In the genomic region with DNA sequence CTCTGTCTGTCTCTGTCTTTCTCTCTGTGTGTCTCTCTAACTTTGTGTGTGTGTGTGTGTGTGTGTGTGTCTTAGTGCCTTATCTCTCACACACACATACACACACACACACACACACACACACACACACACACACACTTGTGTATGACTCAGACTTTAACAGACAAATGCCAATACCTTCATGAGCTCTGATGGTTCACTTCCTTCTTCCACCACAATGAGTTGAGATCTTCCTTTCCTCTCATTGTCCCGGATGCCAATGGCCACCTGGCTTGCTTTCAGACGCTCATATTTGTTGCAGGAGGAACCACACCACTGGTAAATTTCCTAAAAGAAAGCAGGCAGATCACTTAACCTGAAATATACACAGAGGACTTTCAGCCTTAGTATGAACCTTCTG, we compare ENCODE assay signal across 25 mouse cellular contexts. TPM values are rescaled to one million over a fixed set of nuclear protein-coding genes. Genes with fewer than 3 reads are reported as not detected.
DNase-seq lines count a peak whose midpoint lies in the region; ATAC-seq and TF ChIP-seq lines count a peak whose summit lies in the region.
"Had no signal": no experiment of that assay in that cellular context is flagged by ENCODE, and none has a peak within 500 bp of the region (broad histone marks: within the 10 kb centered on the region; RNA-seq: fewer than 3 reads in every experiment).

No protein-coding gene starts in this region.

- WGBS in cerebellum, adult 2 months = 76% methylated on average over 2 of the region's 2 CpGs
- 84% methylated on average over 2 of the region's 2 CpGs for WGBS in midbrain, embryonic 14.5 days

- peak overlapping the region; percentile 22; the same call in 1 of the 2 replicates for H3K27ac ChIP-seq in MEL (ENCODE audit: control insufficient read depth, low read depth, low read length)
- no peak overlapping the region for H3K27ac ChIP-seq in cerebellum, adult 2 months (ENCODE audit: insufficient read depth, low read length)
- no peak overlapping the region for H3K27ac ChIP-seq in midbrain, embryonic 14.5 days (replicated peaks; ENCODE audit: low read depth, low read length)

- H3K27me3 ChIP-seq in MEL (ENCODE audit: control insufficient read depth in 1 of 2, insufficient read depth in 2 of 2, low read length in 2 of 2) = no peaks in the 10 kb centered on the region
- no peaks in the 10 kb centered on the region for H3K27me3 ChIP-seq in cerebellum, adult 2 months (ENCODE audit: control insufficient read depth, insufficient read depth, low read length)
- H3K27me3 ChIP-seq in midbrain, embryonic 14.5 days (ENCODE audit: control insufficient read depth, insufficient read depth, low read length) = no peaks in the 10 kb centered on the region
- H3K27me3 ChIP-seq: CH12.LX, Patski had no signal

- no peaks in the 10 kb centered on the region for H3K79me2 ChIP-seq in MEL (ENCODE audit: control insufficient read depth, insufficient read depth, low read length, poor library complexity)

- ATAC-seq in granulocyte monocyte progenitor cell, adult 5-6 weeks (replicated peaks; ENCODE audit: poor library complexity, severe bottlenecking) = peak; percentile 59
- peak; percentile 33; the same call in 1 of the 2 replicates for ATAC-seq in megakaryocyte progenitor cell, adult 5-6 weeks (replicated peaks; ENCODE audit: poor library complexity)
- ATAC-seq in midbrain, embryonic 14.5 days (ENCODE audit: low FRiP score, low TSS enrichment) = no peak
- ATAC-seq: activated CD4-positive, CD25-positive, alpha-beta regulatory T cell, adult 4 months; CD4-positive, CD25-positive, alpha-beta regulatory T cell, adult 4 months; Patski had no signal

- peak; percentile 11 to 49; a peak in 1 of 4 replicates for TF ChIP-seq EP300 in MEL (IDR thresholded peaks at IDR 0.05; ENCODE audit: low read depth in 1 of 2, low read length in 2 of 2)

- TF ChIP-seq RAD21 in MEL (IDR thresholded peaks at IDR 0.05; ENCODE audit: low read depth, low read length) = no peak

- peaks cover 16 to 27% of the 10 kb centered on the region in 2 experiments for H3K4me1 ChIP-seq in MEL (ENCODE audit: control insufficient read depth in 1 of 2, insufficient read depth in 2 of 2, low read length in 2 of 2)
- H3K4me1 ChIP-seq in cerebellum, adult 2 months (ENCODE audit: control insufficient read depth, insufficient read depth, low read length) = no peaks in the 10 kb centered on the region
- H3K4me1 ChIP-seq in midbrain, embryonic 14.5 days (ENCODE audit: control insufficient read depth, insufficient read depth, low read length) = no peaks in the 10 kb centered on the region

- TF ChIP-seq CTCF in MEL (IDR thresholded peaks at IDR 0.05 in 2 of 3, conservative IDR thresholded peaks at IDR 0.05 in 1 of 3; ENCODE audit: control insufficient read depth in 1 of 3, insufficient read depth in 1 of 3, low read depth in 2 of 3, low read length in 3 of 3, poor library complexity in 1 of 3, severe bottlenecking in 1 of 3) = no peak
- TF ChIP-seq CTCF in cerebellum, adult 2 months (IDR thresholded peaks at IDR 0.05; ENCODE audit: borderline replicate concordance, insufficient read depth, low read depth, low read length) = no peak

- DNase-seq in 416B (ENCODE audit: low read depth) (peak; percentile 82), MEL (ENCODE audit: low read depth, low spot score) (peak; percentile 23)
- DNase-seq in cerebellum, adult 2 months = no peak
- no peak for DNase-seq in midbrain, embryonic 14.5 days
- no peak for DNase-seq in gastrocnemius, postnatal 10 days
- DNase-seq in cerebellum, adult 18-20 months = no peak
- DNase-seq: adrenal gland, adult 2 months; adrenal gland, adult 8-10 months; adrenal gland, postnatal 10 days; adrenal gland, postnatal 14 days; adrenal gland, postnatal 25 days; adrenal gland, postnatal 36 days; B cell, adult 2 months; cerebellum, adult 11 months; cerebellum, adult 11-12 months; cerebellum, adult 8-10 months; cerebellum, adult 9-10 months had no signal

- H3K36me3 ChIP-seq in MEL (ENCODE audit: control insufficient read depth in 1 of 2, insufficient read depth in 2 of 2, low read length in 2 of 2) = peaks cover 0 to 35% of the 10 kb centered on the region in 2 experiments; a peak in 2 of 4 replicates
- H3K36me3 ChIP-seq in midbrain, embryonic 14.5 days (ENCODE audit: control insufficient read depth, insufficient read depth, low read length) = no peaks in the 10 kb centered on the region
- H3K36me3 ChIP-seq: G1E had no signal

- no peak overlapping the region for H3K4me2 ChIP-seq in midbrain, embryonic 14.5 days (ENCODE audit: low read length)

- H3K9me3 ChIP-seq in MEL (replicated peaks; ENCODE audit: insufficient read depth, low read length) = no peaks in the 10 kb centered on the region; the same call in 1 of the 2 replicates
- no peaks in the 10 kb centered on the region for H3K9me3 ChIP-seq in midbrain, embryonic 14.5 days (ENCODE audit: control insufficient read depth, low read length)
- H3K9me3 ChIP-seq: G1E had no signal

- no peak overlapping the region for H3K9ac ChIP-seq in MEL (ENCODE audit: control insufficient read depth, low read depth, low read length, poor library complexity, severe bottlenecking)
- H3K9ac ChIP-seq in midbrain, embryonic 14.5 days (replicated peaks; ENCODE audit: low read length) = no peak overlapping the region

- no peak overlapping the region for H3K4me3 ChIP-seq in MEL (ENCODE audit: control insufficient read depth in 1 of 2, insufficient read depth in 1 of 2, low read depth in 2 of 2, low read length in 2 of 2)
- no peak overlapping the region for H3K4me3 ChIP-seq in cerebellum, adult 2 months (replicated peaks; ENCODE audit: insufficient read depth, low read depth, low read length)
- no peak overlapping the region for H3K4me3 ChIP-seq in midbrain, embryonic 14.5 days (replicated peaks; ENCODE audit: low read depth, low read length)

- no peak for TF ChIP-seq POLR2A in MEL (IDR thresholded peaks at IDR 0.05; ENCODE audit: control insufficient read depth in 1 of 2, insufficient read depth in 1 of 2, low read depth in 1 of 2, low read length in 2 of 2, poor library complexity in 1 of 2)
- no peak for TF ChIP-seq POLR2A in cerebellum, adult 2 months (IDR thresholded peaks at IDR 0.05; ENCODE audit: borderline replicate concordance, insufficient read depth, low read length)

TF ChIP-seq in MEL, 35 proteins besides CTCF, POLR2A, EP300 and RAD21:
- TF ChIP-seq TCF12 (IDR thresholded peaks at IDR 0.05; ENCODE audit: low read depth, low read length) = 0 out of 2 replicates have a peak, but pooled peaks have one; percentile 10
- TF ChIP-seq SMC3 (IDR thresholded peaks at IDR 0.05; ENCODE audit: low read depth, low read length) = no peak
- TF ChIP-seq JUND (IDR thresholded peaks at IDR 0.05; ENCODE audit: low read depth, low read length) = no peak
- TF ChIP-seq ETS1 (IDR thresholded peaks at IDR 0.05; ENCODE audit: low read depth, low read length) = 0 out of 2 replicates have a peak, but pooled peaks have one; percentile 35
- no peak for TF ChIP-seq TBP (IDR thresholded peaks at IDR 0.05; ENCODE audit: low read depth, low read length)
- 0 out of 2 replicates have a peak, but pooled peaks have one; percentile 26 for TF ChIP-seq MYB (IDR thresholded peaks at IDR 0.05; ENCODE audit: low read depth, low read length)
- no peak for TF ChIP-seq ZNF384 (IDR thresholded peaks at IDR 0.05; ENCODE audit: low read depth, low read length)
- no peak for TF ChIP-seq USF1 (IDR thresholded peaks at IDR 0.05; ENCODE audit: low read depth, low read length)
- TF ChIP-seq NRF1 (IDR thresholded peaks at IDR 0.05; ENCODE audit: insufficient read depth, low read depth, low read length, poor library complexity, severe bottlenecking) = no peak
- TF ChIP-seq BHLHE40 (IDR thresholded peaks at IDR 0.05; ENCODE audit: borderline replicate concordance, low read depth, low read length) = no peak
- no peak for TF ChIP-seq ZMIZ1 (IDR thresholded peaks at IDR 0.05; ENCODE audit: low read depth, low read length)
- TF ChIP-seq ZC3H11A (IDR thresholded peaks at IDR 0.05; ENCODE audit: low read depth, low read length) = no peak

RNA-seq across cellular contexts. Expression of a gene that starts 29.3 kb away (rescaled TPM):
- total RNA-seq in MEL (2012; rRNA removed) = 0.04 and 0.07 TPM in 2 replicates
- polyA plus RNA-seq in MEL (2012; ENCODE audit: insufficient read depth in 1 of 2, insufficient read length in 2 of 2, low read depth in 1 of 2, low replicate concordance in 2 of 2, missing spikeins in 1 of 2) = under 1 TPM in 1 of 2 experiments, not detected in 1; 0.03 TPM
- total RNA-seq in granulocyte monocyte progenitor cell, adult 5-6 weeks (2014; fragmentation: Nextera tagmentation) = 1.7 and 6.1 TPM in 2 replicates
- 1.4 and 1.5 TPM in 2 replicates for total RNA-seq in granulocyte monocyte progenitor cell, adult 5-6 weeks (2017)
- total RNA-seq in megakaryocyte progenitor cell, adult 5-6 weeks (2015) = 1.8 and 2.9 TPM in 2 replicates
- 3.2 and 4.6 TPM in 2 replicates for total RNA-seq in megakaryocyte progenitor cell, adult 5-6 weeks (2017)
- polyA plus RNA-seq in cerebellum, adult 2 months (2012; rRNA removed) = 0.25 and 0.35 TPM in 2 replicates
- polyA plus RNA-seq in midbrain, embryonic 14.5 days (2014; fragmentation: Nextera tagmentation; extraction: Ambion mirVana) = 0.11 TPM in 1 of 2 replicates, not detected in the other
- total RNA-seq in gastrocnemius, postnatal 10 days (2021) = 1 to 10 TPM in 1 of 2 experiments, under 1 TPM in 1; 0.82 to 1.3 TPM
- total RNA-seq: CH12.LX had no signal
- polyA plus RNA-seq: C2C12, G1E had no signal

Comparison
In these comparisons a context has a peak if more than half of its experiments do, and no peak if none do; other contexts are left out.
1. DNase-seq: peak in 416B (single experiment) and MEL (single experiment); none in cerebellum, adult 2 months (0 of 2), midbrain, embryonic 14.5 days (single experiment), gastrocnemius, postnatal 10 days (single experiment) and cerebellum, adult 18-20 months (0 of 2).